18 mouse cellular contexts compared by ENCODE assay signal in the genomic region with DNA sequence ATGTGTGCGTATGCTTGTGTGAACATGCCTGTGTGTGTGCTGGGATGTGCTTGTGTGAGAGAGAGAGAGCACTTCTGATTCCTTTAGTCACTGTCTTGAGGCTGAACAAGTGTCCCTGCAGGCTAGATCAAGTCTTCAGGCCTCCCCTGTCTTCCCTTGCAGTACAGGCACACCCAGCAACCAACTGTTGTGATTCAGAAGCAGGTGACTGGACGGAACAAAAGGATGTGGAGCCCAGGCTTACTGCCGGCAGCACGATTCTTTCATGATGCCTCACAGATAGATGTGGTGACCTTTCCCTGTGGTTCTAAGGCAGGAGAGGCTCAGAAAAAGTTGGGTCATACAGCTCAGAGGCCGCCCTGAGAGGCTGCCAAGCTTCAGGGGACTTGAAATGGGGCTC.
"Had no signal": no experiment of that assay in that cellular context is flagged by ENCODE, and none has a peak within 500 bp of the region (broad histone marks: within the 10 kb centered on the region; RNA-seq: fewer than 3 reads in every experiment).

No protein-coding gene starts in this region.

- H3K9ac ChIP-seq: lung, embryonic 14.5 days; neural tube, embryonic 13.5 days; neural tube, embryonic 15.5 days had no signal

- H3K4me1 ChIP-seq: neural tube, embryonic 13.5 days; neural tube, embryonic 15.5 days had no signal

- H3K27me3 ChIP-seq: neural tube, embryonic 13.5 days; neural tube, embryonic 15.5 days had no signal

- ATAC-seq: midbrain, embryonic 16.5 days had no signal

- H3K4me2 ChIP-seq: lung, embryonic 14.5 days; neural tube, embryonic 13.5 days; neural tube, embryonic 15.5 days had no signal

- H3K9me3 ChIP-seq: midbrain, embryonic 10.5 days; neural tube, embryonic 13.5 days; neural tube, embryonic 15.5 days had no signal

- H3K27ac ChIP-seq: midbrain, embryonic 10.5 days; neural tube, embryonic 13.5 days; neural tube, embryonic 15.5 days had no signal

- H3K4me3 ChIP-seq: midbrain, embryonic 10.5 days; myocyte; neural tube, embryonic 13.5 days; neural tube, embryonic 15.5 days had no signal

- H3K36me3 ChIP-seq: midbrain, embryonic 10.5 days; neural tube, embryonic 13.5 days; neural tube, embryonic 15.5 days had no signal

- DNase-seq: lung, adult 18-20 months; lung, embryonic 14.5 days; lung, postnatal 10 days; lung, postnatal 4 days; midbrain, embryonic 14.5 days; retina, postnatal 1 day; right cerebral cortex, adult 18-20 months; right cerebral cortex, postnatal 25 days; right cerebral cortex, postnatal 4 days; spleen, adult 18-20 months; thymus, adult 2 months; thymus, postnatal 25 days; thymus, postnatal 4 days had no signal
